Mouse (Mus musculus) skeletal muscle tissue, postnatal 0 days (tissue): ENCODE results near the gene Rbm5. TPM values are rescaled to one million over a fixed set of nuclear protein-coding genes. Genes with fewer than 3 reads are reported as not detected.

Experiments
- polyA plus RNA-seq: library from polyadenylated mRNA; unstranded; fragments of >200 nt; fragmentation: Nextera tagmentation; extraction: Ambion mirVana; gene quantifications from 2 replicates; pipeline ENCODE4 v1.2.1, GENCODE M21; 2015

The Rbm5 gene
- polyA plus RNA-seq = 66.5 and 71.1 TPM in 2 replicates

DNA sequence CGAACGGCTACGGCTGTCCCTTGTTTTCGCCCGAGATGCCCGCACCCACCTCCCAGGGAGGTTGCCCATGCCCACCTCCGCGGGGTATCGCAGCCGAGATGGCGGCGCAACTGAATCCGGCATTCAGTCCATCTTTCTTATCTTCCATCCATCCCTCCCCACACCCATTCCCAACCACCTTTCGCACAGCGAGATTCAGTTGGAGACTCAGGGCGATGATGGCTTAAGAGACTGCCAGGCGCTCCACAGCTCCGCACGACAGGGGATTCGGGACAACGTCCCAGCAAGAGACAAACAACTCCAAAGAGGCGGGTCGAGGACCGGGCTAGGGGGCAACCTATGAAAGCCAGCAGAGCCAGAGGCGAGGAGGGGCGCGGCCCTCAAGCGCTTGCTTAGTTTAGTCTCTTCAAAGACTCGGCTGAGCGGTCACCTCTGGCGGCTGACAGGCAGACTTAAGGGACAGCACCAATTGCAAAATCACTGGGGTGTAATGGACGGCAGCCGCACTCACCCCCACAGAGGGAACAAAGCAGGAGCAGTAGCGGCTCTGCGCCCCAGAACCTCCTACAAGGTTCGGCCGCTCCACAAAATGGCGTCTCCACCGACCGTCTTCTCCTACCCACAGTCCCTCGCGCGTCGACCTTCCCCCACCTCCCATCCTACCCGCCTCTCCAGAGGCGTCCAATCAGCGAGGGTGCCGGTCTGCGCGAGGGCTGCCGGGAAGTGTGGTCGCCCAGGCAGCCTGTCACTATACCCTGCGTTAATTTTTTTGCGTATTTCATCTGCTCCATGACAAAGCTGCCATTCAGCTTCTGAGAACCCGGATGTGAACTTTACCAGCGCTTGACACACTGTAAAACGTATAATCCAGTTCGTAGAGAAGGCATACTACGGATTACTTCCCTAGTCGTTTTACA lies at the start of gene Rbm5:
TSS of gene Rbm5 (minus strand) at position 623 of the 917 bp plus-strand sequence.

DNA sequence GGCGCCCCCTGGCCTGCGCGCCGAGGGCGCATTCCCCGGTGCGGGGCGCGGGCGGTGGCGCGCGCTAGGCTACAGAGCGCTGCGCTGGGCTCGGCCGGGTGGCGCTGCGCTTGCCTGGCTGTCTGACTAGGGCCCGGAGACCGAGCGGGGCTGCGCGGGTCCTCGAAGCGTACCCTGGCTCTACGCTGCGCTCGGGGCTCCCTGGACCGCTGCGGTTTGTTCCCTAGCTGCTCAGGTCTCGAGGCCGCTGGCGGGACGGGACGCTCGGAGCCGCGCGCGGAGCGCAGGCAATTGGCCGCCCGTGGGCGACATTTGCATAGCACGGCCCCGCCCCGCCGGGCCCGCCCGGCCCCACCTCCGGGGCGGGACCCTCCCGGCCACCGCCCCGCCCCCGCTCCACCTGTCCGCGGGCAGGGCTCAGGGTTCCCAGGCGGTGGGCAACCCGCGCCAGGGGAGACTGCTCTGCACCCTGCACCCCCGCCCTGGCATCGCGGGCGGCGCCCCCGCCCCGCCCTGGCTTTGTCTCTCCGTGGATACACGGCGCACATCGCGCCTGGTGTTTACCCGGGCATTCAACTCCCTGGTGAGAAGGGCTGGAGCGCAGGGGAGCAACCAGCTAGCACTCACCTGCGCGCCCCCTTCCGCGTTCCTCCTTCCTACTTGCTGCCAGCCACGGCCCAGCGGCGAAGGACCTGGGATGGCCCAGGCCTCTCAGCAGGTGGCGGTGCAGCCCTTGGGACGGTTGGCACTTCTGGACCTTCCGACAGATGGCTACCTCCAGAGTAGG lies 60.9 kb downstream of the Rbm5 start, which contains the start of gene Sema3f:
TSS of gene Sema3f (minus strand) at position 779 of the 787 bp plus-strand sequence.

Other genes starting within 250 kb of the Rbm5 start
- gene Tmem115, start 237.1 kb downstream of the Rbm5 start, polyA plus RNA-seq = 33.1 and 36.2 TPM in 2 replicates
- 8.3 and 10.3 TPM in 2 replicates for gene Cyb561d2, start 228.8 kb downstream of the Rbm5 start, polyA plus RNA-seq
- 15.7 and 18.0 TPM in 2 replicates for gene Nprl2, start 228.8 kb downstream of the Rbm5 start, polyA plus RNA-seq
- gene Zmynd10, start 223.7 kb downstream of the Rbm5 start, polyA plus RNA-seq = 0.33 TPM in 1 of 2 replicates, not detected in the other
- 33.8 and 39.4 TPM in 2 replicates for gene Rassf1, start 219.4 kb downstream of the Rbm5 start, polyA plus RNA-seq
- gene Tusc2, start 207.7 kb downstream of the Rbm5 start, polyA plus RNA-seq = 34.6 and 34.7 TPM in 2 replicates
- gene Hyal2, start 203.1 kb downstream of the Rbm5 start, polyA plus RNA-seq = 36.3 and 38.8 TPM in 2 replicates
- gene Hyal1, start 194.1 kb downstream of the Rbm5 start, polyA plus RNA-seq = 4.3 and 5.2 TPM in 2 replicates
- gene Naa80, start 192.1 kb downstream of the Rbm5 start, polyA plus RNA-seq = 18.0 and 18.3 TPM in 2 replicates
- gene Hyal3, start 190.2 kb downstream of the Rbm5 start, polyA plus RNA-seq = 0.24 and 0.34 TPM in 2 replicates
- 32.7 and 34.9 TPM in 2 replicates for gene Ifrd2, start 183.4 kb downstream of the Rbm5 start, polyA plus RNA-seq
- gene Sema3b, start 161.8 kb downstream of the Rbm5 start, polyA plus RNA-seq = 24.9 and 27.5 TPM in 2 replicates
- gene Gnai2, start 135.6 kb downstream of the Rbm5 start, polyA plus RNA-seq = 200 and 252 TPM in 2 replicates
- 1.5 and 2.5 TPM in 2 replicates for gene Slc38a3, start 101.5 kb downstream of the Rbm5 start, polyA plus RNA-seq
- gene Gnat1, start 91.3 kb downstream of the Rbm5 start, polyA plus RNA-seq = 0.32 and 1.1 TPM in 2 replicates
- 2.2 and 2.3 TPM in 2 replicates for gene Sema3f, start 60.5 kb downstream of the Rbm5 start, polyA plus RNA-seq
- gene Rbm6, start 102.2 kb upstream of the Rbm5 start, polyA plus RNA-seq = 24.1 and 26.4 TPM in 2 replicates
- gene Mon1a, start 117.2 kb upstream of the Rbm5 start, polyA plus RNA-seq = 5.9 and 6.6 TPM in 2 replicates
- gene Mst1r, start 135.9 kb upstream of the Rbm5 start, polyA plus RNA-seq = 2.4 and 3.3 TPM in 2 replicates
- gene Actl11, start 157.5 kb upstream of the Rbm5 start, polyA plus RNA-seq = not detected in 2 replicates
- 0.43 and 0.68 TPM in 2 replicates for gene Camkv, start 164.7 kb upstream of the Rbm5 start, polyA plus RNA-seq
- 3.4 and 4.0 TPM in 2 replicates for gene Traip, start 179.1 kb upstream of the Rbm5 start, polyA plus RNA-seq
- 16.0 and 16.9 TPM in 2 replicates for gene Uba7, start 204.5 kb upstream of the Rbm5 start, polyA plus RNA-seq
- 0.50 and 0.72 TPM in 2 replicates for gene Gm20661, start 212.1 kb upstream of the Rbm5 start, polyA plus RNA-seq
- 31.7 and 41.4 TPM in 2 replicates for gene Inka1, start 214.9 kb upstream of the Rbm5 start, polyA plus RNA-seq
- 1.4 and 1.7 TPM in 2 replicates for gene Cdhr4, start 221.5 kb upstream of the Rbm5 start, polyA plus RNA-seq
- gene Gm20662, start 225.4 kb upstream of the Rbm5 start, polyA plus RNA-seq = not detected in 2 replicates
- 23.7 and 26.7 TPM in 2 replicates for gene Ip6k1, start 231.5 kb upstream of the Rbm5 start, polyA plus RNA-seq